Mouse (Mus musculus) cerebellum, postnatal 25 days (tissue): ENCODE results near the gene Exoc3l2.

Experiments used
- DNase-seq, 2 experiments: peaks; one replicate each; pipeline ENCODE4 v3.0.0; 2021; ENCODE audit warnings: mixed read lengths in 2 of 2

The Exoc3l2 gene

DNA sequence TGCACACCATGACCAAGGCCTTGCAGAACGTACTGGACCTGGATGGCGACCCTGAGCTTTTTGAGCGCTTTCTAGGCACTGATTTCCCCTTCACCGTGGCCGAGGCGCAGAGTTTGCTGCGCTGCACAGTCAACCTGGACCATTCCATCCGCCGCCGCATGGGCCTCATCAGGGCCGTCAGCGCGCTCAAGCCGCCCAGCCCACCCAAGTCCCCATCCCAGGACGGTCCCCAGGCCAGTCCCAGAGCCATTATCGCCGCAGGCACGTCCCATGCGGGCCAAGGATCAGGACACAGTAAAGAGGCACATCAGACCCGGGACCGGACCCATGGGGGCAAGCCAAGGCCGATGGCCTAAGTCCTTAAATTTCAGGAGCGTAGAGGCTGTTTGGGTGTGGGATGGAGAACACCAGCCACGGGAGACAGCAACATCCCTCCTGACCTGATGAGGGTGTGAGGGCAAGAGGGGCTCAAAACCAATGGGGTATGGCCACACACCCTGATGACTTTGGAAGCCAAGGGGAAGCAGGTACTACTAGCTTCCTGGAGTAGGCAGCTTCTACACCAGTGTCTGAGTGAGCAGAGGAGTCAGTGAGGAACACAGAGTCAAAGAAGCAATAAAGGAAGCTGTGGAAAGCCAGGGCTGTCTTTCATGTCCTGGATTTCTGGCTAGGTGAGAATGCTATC, 61.4 kb downstream of the Exoc3l2 start:
- peak in 1 of 2 experiments; percentile 13 for DNase-seq

GRCm38 (mm10) chr7:19525105-19525481, 62.0 kb downstream of the Exoc3l2 start:
- peak in 1 of 2 experiments; percentile 7 for DNase-seq

- DNase-seq = no peak
Measured at GRCm38 (mm10) chr7:19531077-19531476, 67.9 kb downstream of the Exoc3l2 start.

GRCm38 (mm10) chr7:19532240-19532639, 69.1 kb downstream of the Exoc3l2 start:
- DNase-seq = peak in 1 of 2 experiments; percentile 30

GRCm38 (mm10) chr7:19534676-19535075, 71.5 kb downstream of the Exoc3l2 start:
- DNase-seq = no peak

DNA sequence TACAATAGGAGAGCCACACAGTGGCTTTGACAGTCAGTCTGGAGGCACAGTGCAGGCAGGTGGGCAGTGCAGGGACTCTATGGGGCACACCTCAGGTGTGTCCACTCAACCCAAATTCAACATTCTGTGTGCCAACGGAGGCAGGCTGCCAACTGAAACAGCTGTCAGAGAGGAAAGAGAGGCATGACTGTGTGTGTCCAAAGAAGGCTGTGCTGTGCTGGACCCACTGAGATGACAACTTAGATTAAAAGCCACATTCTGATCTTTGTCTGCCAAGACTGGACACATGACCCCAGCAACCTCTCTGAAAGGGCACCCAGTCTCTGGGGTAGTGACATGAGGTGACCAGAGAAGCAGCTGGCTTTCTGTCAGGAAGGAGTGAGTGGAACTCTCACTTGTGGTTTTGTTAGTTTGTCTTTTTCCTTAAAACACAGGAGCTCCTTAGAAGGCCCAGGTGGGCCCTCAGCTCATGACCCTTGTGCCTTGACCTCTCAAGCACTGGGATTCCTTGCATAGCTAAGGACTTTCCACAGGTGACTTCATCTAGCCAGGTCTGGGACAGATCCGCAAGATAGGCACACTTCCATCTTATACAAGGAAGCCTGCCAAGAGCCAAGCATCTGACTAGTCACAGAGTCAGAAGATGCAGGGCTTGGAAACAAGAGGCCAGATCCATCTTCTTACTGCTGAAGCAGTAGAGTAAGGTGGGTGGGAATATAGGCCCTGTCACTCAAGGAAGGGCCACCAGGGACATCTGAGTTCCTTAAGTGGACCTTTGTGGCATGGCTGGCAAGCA, 77.8 kb downstream of the Exoc3l2 start:
- DNase-seq = peak in 1 of 2 experiments; percentile 64

GRCm38 (mm10) chr7:19541681-19542154, 78.6 kb downstream of the Exoc3l2 start:
- no peak for DNase-seq

GRCm38 (mm10) chr7:19542155-19542691, 79.1 kb downstream of the Exoc3l2 start:
- peak; percentile 72 for DNase-seq

- DNase-seq = no peak
Measured at GRCm38 (mm10) chr7:19543584-19543983, 80.5 kb downstream of the Exoc3l2 start.

GRCm38 (mm10) chr7:19546007-19546406, 82.9 kb downstream of the Exoc3l2 start:
- DNase-seq = no peak
